Mouse (Mus musculus): ENCODE results near the gene Cdca7l. TPM values are rescaled to one million over a fixed set of nuclear protein-coding genes. Genes with fewer than 3 reads are reported as not detected.

Cdca7l gene
- polyA plus RNA-seq, 1 experiment from 2014 or later = 48.3 TPM

GRCm38 (mm10) chr12:117805576-117805975 is 1.5 kb downstream of the Cdca7l start:
- WGBS = 75% methylated on average over 4 of the region's 4 CpGs
- Histone ChIP-seq H3K4me2 (no peak overlapping the region), H3K27ac (ENCODE audit: low read depth, low read length) (no peak overlapping the region)

DNA sequence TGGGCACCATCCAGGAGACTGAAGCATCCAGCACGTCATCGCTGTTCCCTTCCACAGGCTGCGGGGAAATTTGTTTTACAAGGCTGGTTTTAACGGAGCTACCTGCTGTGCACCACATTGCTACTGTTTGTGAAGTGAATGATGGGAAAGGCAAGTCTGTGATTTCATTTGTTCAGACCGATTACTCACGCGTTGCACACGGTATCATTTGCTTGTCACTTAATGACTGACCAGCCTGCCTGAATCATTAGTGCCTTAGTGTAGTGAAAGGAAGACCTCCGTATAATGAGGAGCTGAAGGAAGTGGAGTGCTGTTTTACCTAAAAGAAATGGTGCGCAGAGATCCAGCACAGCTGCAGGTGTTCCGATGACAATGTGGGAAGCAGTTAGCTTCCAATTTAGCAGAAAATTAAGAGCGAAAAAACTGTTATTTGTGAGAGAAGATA is 1.9 kb downstream of the Cdca7l start:
- H3K9ac ChIP-seq (ENCODE audit: low read depth, low read length) = no peak overlapping the region
- WGBS = 74% methylated on average over 12 of the region's 12 CpGs
- no peak overlapping the region for H3K27ac ChIP-seq (ENCODE audit: low read depth, low read length)
- DNase-seq (ENCODE audit: low spot score) (no peak), ATAC-seq (replicated peaks; ENCODE audit: low FRiP score) (no peak)
- no peaks in the 10 kb centered on the region for H3K36me3 ChIP-seq (ENCODE audit: control insufficient read depth, insufficient read depth, low read length)
- no peaks in the 10 kb centered on the region for H3K9me3 ChIP-seq (ENCODE audit: control insufficient read depth, low read length)
- H3K4me3 ChIP-seq (ENCODE audit: low read depth, low read length) = no peak overlapping the region
- H3K4me1 ChIP-seq (replicated peaks; ENCODE audit: control insufficient read depth, insufficient read depth, low read length) = no peaks in the 10 kb centered on the region
- H3K4me2 ChIP-seq = no peak overlapping the region
- no peaks in the 10 kb centered on the region; the same call in 1 of the 2 replicates for H3K27me3 ChIP-seq (replicated peaks; ENCODE audit: control insufficient read depth, insufficient read depth, low read length)

More at GRCm38 (mm10) chr12:117805576-117805975, 1.5 kb downstream of the Cdca7l start:
- Histone ChIP-seq H3K4me3 (ENCODE audit: low read depth, low read length) (no peak overlapping the region), H3K9me3 (ENCODE audit: control insufficient read depth, low read length) (no peaks in the 10 kb centered on the region), H3K4me1 (replicated peaks; ENCODE audit: control insufficient read depth, insufficient read depth, low read length) (no peaks in the 10 kb centered on the region), H3K27me3 (replicated peaks; ENCODE audit: control insufficient read depth, insufficient read depth, low read length) (no peaks in the 10 kb centered on the region; the same call in 1 of the 2 replicates), H3K36me3 (ENCODE audit: control insufficient read depth, insufficient read depth, low read length) (no peaks in the 10 kb centered on the region), H3K9ac (ENCODE audit: low read depth, low read length) (no peak overlapping the region)
- ATAC-seq (replicated peaks; ENCODE audit: low FRiP score) (no peak), DNase-seq (ENCODE audit: low spot score) (no peak)

GRCm38 (mm10) chr12:117806470-117806869 is 2.4 kb downstream of the Cdca7l start:
- ATAC-seq (replicated peaks; ENCODE audit: low FRiP score) (no peak), DNase-seq (ENCODE audit: low spot score) (no peak)
- Histone ChIP-seq H3K9me3 (ENCODE audit: control insufficient read depth, low read length) (no peaks in the 10 kb centered on the region), H3K4me2 (no peak overlapping the region), H3K4me3 (ENCODE audit: low read depth, low read length) (no peak overlapping the region), H3K4me1 (replicated peaks; ENCODE audit: control insufficient read depth, insufficient read depth, low read length) (no peaks in the 10 kb centered on the region), H3K27ac (ENCODE audit: low read depth, low read length) (no peak overlapping the region), H3K9ac (ENCODE audit: low read depth, low read length) (no peak overlapping the region), H3K27me3 (replicated peaks; ENCODE audit: control insufficient read depth, insufficient read depth, low read length) (no peaks in the 10 kb centered on the region; the same call in 1 of the 2 replicates), H3K36me3 (ENCODE audit: control insufficient read depth, insufficient read depth, low read length) (no peaks in the 10 kb centered on the region)
- 82% methylated on average over 4 of the region's 4 CpGs for WGBS

DNA sequence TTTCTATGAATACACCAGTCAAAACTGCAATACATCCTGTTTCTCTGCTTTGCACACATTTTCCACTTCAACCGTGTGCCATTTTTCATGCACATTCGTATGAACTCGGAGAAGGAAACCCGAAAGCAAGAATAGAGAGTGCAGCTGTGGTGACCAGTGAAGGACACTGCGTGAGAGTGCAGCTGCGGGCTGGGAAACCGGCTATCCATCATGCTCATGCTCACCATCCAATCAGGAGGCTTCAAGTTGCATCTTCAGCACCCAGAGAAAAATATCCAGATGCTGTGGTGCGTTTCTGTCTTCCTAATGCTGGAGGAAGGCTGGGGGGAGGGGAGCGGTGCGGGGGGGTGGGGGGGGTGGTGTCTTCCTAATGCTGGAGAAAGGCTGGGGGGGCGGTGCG is 3.5 kb downstream of the Cdca7l start:
- no peaks in the 10 kb centered on the region for H3K4me1 ChIP-seq (replicated peaks; ENCODE audit: control insufficient read depth, insufficient read depth, low read length)
- H3K36me3 ChIP-seq (ENCODE audit: control insufficient read depth, insufficient read depth, low read length) = no peaks in the 10 kb centered on the region
- ATAC-seq (replicated peaks; ENCODE audit: low FRiP score) = no peak
- no peaks in the 10 kb centered on the region; the same call in 1 of the 2 replicates for H3K27me3 ChIP-seq (replicated peaks; ENCODE audit: control insufficient read depth, insufficient read depth, low read length)
- no peak overlapping the region for H3K9ac ChIP-seq (ENCODE audit: low read depth, low read length)
- H3K27ac ChIP-seq (ENCODE audit: low read depth, low read length) = no peak overlapping the region
- H3K4me3 ChIP-seq (ENCODE audit: low read depth, low read length) = no peak overlapping the region
- H3K9me3 ChIP-seq (ENCODE audit: control insufficient read depth, low read length) = no peaks in the 10 kb centered on the region
- H3K4me2 ChIP-seq = no peak overlapping the region
- 49% methylated on average over 12 of the region's 12 CpGs for WGBS
- DNase-seq (ENCODE audit: low spot score) = no peak

- no peak overlapping the region for H3K4me2 ChIP-seq
- no peak overlapping the region for H3K9ac ChIP-seq (ENCODE audit: low read depth, low read length)
- H3K27ac ChIP-seq (ENCODE audit: low read depth, low read length) = no peak overlapping the region
- ATAC-seq (replicated peaks; ENCODE audit: low FRiP score) = no peak
- DNase-seq (ENCODE audit: low spot score) = no peak
- H3K36me3 ChIP-seq (ENCODE audit: control insufficient read depth, insufficient read depth, low read length) = no peaks in the 10 kb centered on the region
- no peaks in the 10 kb centered on the region for H3K4me1 ChIP-seq (replicated peaks; ENCODE audit: control insufficient read depth, insufficient read depth, low read length)
- H3K27me3 ChIP-seq (replicated peaks; ENCODE audit: control insufficient read depth, insufficient read depth, low read length) = no peaks in the 10 kb centered on the region; the same call in 1 of the 2 replicates
- no peak overlapping the region for H3K4me3 ChIP-seq (ENCODE audit: low read depth, low read length)
- WGBS = 52% methylated on average over 17 of the region's 17 CpGs
- no peaks in the 10 kb centered on the region for H3K9me3 ChIP-seq (ENCODE audit: control insufficient read depth, low read length)
Measured at GRCm38 (mm10) chr12:117808355-117809326, 4.6 kb downstream of the Cdca7l start.

DNA sequence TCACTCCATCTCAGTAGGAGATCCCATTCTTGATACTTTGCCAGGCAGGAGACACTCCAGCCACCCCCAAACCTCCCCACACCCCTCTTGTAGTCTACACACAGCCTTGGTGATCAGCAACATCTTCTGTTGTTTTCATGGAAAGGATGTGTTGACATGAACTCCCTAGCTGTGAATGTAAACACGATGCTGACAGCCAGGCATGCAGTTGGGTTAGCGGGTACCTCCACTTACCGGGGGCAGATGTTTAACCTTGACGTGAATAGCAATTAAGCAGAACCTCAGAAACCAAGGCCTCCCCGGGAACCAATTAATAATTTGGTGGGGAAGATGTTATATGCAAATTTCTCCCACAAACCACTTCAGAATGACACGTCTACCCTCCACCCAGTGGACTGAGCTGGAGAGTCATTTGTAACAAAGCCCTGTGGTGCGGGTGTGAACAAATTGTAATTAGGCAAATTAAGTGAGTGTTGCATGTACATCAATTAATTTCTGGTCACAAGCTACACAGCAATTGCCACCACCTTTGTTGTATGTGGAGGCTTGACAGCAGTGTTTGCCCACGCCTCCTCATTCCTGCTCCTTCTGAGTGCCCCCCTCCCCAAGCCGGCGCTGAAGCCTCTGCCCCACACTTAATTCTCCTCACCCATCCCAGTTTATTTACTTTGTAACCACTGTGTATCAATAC is 5.4 kb downstream of the Cdca7l start:
- Histone ChIP-seq H3K27ac (ENCODE audit: low read depth, low read length) (no peak overlapping the region), H3K9ac (ENCODE audit: low read depth, low read length) (no peak overlapping the region), H3K36me3 (ENCODE audit: control insufficient read depth, insufficient read depth, low read length) (no peaks in the 10 kb centered on the region), H3K27me3 (replicated peaks; ENCODE audit: control insufficient read depth, insufficient read depth, low read length) (no peaks in the 10 kb centered on the region; the same call in 1 of the 2 replicates), H3K4me2 (no peak overlapping the region), H3K4me3 (ENCODE audit: low read depth, low read length) (no peak overlapping the region), H3K9me3 (ENCODE audit: control insufficient read depth, low read length) (no peaks in the 10 kb centered on the region), H3K4me1 (replicated peaks; ENCODE audit: control insufficient read depth, insufficient read depth, low read length) (no peaks in the 10 kb centered on the region)
- no peak for ATAC-seq (replicated peaks; ENCODE audit: low FRiP score)
- 62% methylated on average over 10 of the region's 10 CpGs for WGBS
- no peak for DNase-seq (ENCODE audit: low spot score)

- Histone ChIP-seq H3K36me3 (ENCODE audit: control insufficient read depth, insufficient read depth, low read length) (no peaks in the 10 kb centered on the region), H3K27ac (ENCODE audit: low read depth, low read length) (no peak overlapping the region), H3K4me1 (replicated peaks; ENCODE audit: control insufficient read depth, insufficient read depth, low read length) (no peaks in the 10 kb centered on the region), H3K4me2 (0 out of 2 replicates have a peak overlapping the region, but pooled peaks have one; percentile 10), H3K27me3 (replicated peaks; ENCODE audit: control insufficient read depth, insufficient read depth, low read length) (no peaks in the 10 kb centered on the region; the same call in 1 of the 2 replicates), H3K9me3 (ENCODE audit: control insufficient read depth, low read length) (no peaks in the 10 kb centered on the region), H3K4me3 (ENCODE audit: low read depth, low read length) (no peak overlapping the region), H3K9ac (ENCODE audit: low read depth, low read length) (no peak overlapping the region)
- WGBS = 35% methylated on average over 11 of the region's 11 CpGs
- no peak for ATAC-seq (replicated peaks; ENCODE audit: low FRiP score)
- no peak for DNase-seq (ENCODE audit: low spot score)
Measured at GRCm38 (mm10) chr12:117810074-117810473, 6.0 kb downstream of the Cdca7l start.

- Histone ChIP-seq H3K4me3 (ENCODE audit: low read depth, low read length) (no peak overlapping the region), H3K9me3 (ENCODE audit: control insufficient read depth, low read length) (no peaks in the 10 kb centered on the region), H3K27me3 (replicated peaks; ENCODE audit: control insufficient read depth, insufficient read depth, low read length) (no peaks in the 10 kb centered on the region), H3K36me3 (ENCODE audit: control insufficient read depth, insufficient read depth, low read length) (no peaks in the 10 kb centered on the region), H3K4me2 (no peak overlapping the region), H3K9ac (ENCODE audit: low read depth, low read length) (no peak overlapping the region), H3K4me1 (replicated peaks; ENCODE audit: control insufficient read depth, insufficient read depth, low read length) (no peaks in the 10 kb centered on the region), H3K27ac (ENCODE audit: low read depth, low read length) (no peak overlapping the region)
- DNase-seq (ENCODE audit: low spot score) (no peak), ATAC-seq (replicated peaks; ENCODE audit: low FRiP score) (peak; percentile 15; the same call in 1 of the 2 replicates)
- WGBS = 50% methylated on average over 4 of the region's 4 CpGs
Measured at GRCm38 (mm10) chr12:117820138-117820858, 16.2 kb downstream of the Cdca7l start.
